Mouse (Mus musculus): ENCODE measurements around the gene Tnfsfm13. TPM values are rescaled to one million over a fixed set of nuclear protein-coding genes. Genes with fewer than 3 reads are reported as not detected.

Gene Tnfsfm13
- total and polyA plus RNA-seq, 3 experiments: 0.08 TPM; not detected in 2

- TF ChIP-seq RCOR1 (conservative IDR thresholded peaks at IDR 0.05; ENCODE audit: low read depth, low read length) (no peak), KAT2A (IDR thresholded peaks at IDR 0.05; ENCODE audit: insufficient replicate concordance, low read length) (no peak)
- no peaks in the 10 kb centered on the region for H3K9me3 ChIP-seq (replicated peaks; ENCODE audit: low read length)
- H3K9ac ChIP-seq (ENCODE audit: insufficient read depth, low read depth): no peak overlapping the region
- no peak overlapping the region for H3K4me3 ChIP-seq (replicated peaks in 1 of 3; ENCODE audit: low read depth in 2 of 3, low read length in 2 of 3, poor library complexity in 1 of 3)
- no peaks in the 10 kb centered on the region; a peak in 1 of 4 replicates for H3K4me1 ChIP-seq (ENCODE audit: control insufficient read depth in 1 of 2, insufficient read depth in 2 of 2)
- no peaks in the 10 kb centered on the region for H3K79me2 ChIP-seq (replicated peaks; ENCODE audit: control insufficient read depth, extremely low read depth, insufficient read depth, poor library complexity, severe bottlenecking)
- dilution Hi-C loops (cut with MboI; ENCODE audit: extremely low pct_ligation_motif_present, extremely low pct_unique_long_range_greater_than_20kb, low sequenced_read_pairs): no loop called here
- in situ Hi-C loops (cut with MboI; ENCODE audit: low pct_ligation_motif_present, low pct_unique_long_range_greater_than_20kb, low sequenced_read_pairs): no loop called here
- no peak overlapping the region for H3K27ac ChIP-seq (ENCODE audit: insufficient read depth, low read depth)
- DNase-seq (ENCODE audit: extremely low read depth): no peak
- no peaks in the 10 kb centered on the region for H3K27me3 ChIP-seq (replicated peaks)
- no peak overlapping the region for H3K4me2 ChIP-seq (ENCODE audit: insufficient read depth, low read depth, poor library complexity, severe bottlenecking)
- no peaks in the 10 kb centered on the region for H3K36me3 ChIP-seq (replicated peaks in 1 of 2; ENCODE audit: control insufficient read depth in 1 of 2, insufficient read depth in 1 of 2, low read length in 1 of 2)
These were observed 27.2 kb upstream of the Tnfsfm13 start for GRCm38 (mm10) chr11:69723074-69723473.

- no peak overlapping the region for H3K4me3 ChIP-seq (replicated peaks in 1 of 3; ENCODE audit: low read depth in 2 of 3, low read length in 2 of 3, poor library complexity in 1 of 3)
- H3K79me2 ChIP-seq (replicated peaks; ENCODE audit: control insufficient read depth, extremely low read depth, insufficient read depth, poor library complexity, severe bottlenecking): no peaks in the 10 kb centered on the region
- in situ Hi-C loops (cut with MboI; ENCODE audit: low pct_ligation_motif_present, low pct_unique_long_range_greater_than_20kb, low sequenced_read_pairs): no loop called here
- H3K4me1 ChIP-seq (ENCODE audit: control insufficient read depth in 1 of 2, insufficient read depth in 2 of 2): no peaks in the 10 kb centered on the region; a peak in 1 of 4 replicates
- no peaks in the 10 kb centered on the region for H3K36me3 ChIP-seq (replicated peaks in 1 of 2; ENCODE audit: control insufficient read depth in 1 of 2, insufficient read depth in 1 of 2, low read length in 1 of 2)
- DNase-seq (ENCODE audit: extremely low read depth): no peak
- no peak overlapping the region for H3K4me2 ChIP-seq (ENCODE audit: insufficient read depth, low read depth, poor library complexity, severe bottlenecking)
- dilution Hi-C loops (cut with MboI; ENCODE audit: extremely low pct_ligation_motif_present, extremely low pct_unique_long_range_greater_than_20kb, low sequenced_read_pairs): no loop called here
- H3K27ac ChIP-seq (ENCODE audit: insufficient read depth, low read depth): no peak overlapping the region
- peaks cover 2% of the 10 kb centered on the region for H3K27me3 ChIP-seq (replicated peaks)
- no peaks in the 10 kb centered on the region for H3K9me3 ChIP-seq (replicated peaks; ENCODE audit: low read length)
- no peak for TF ChIP-seq TBP (conservative IDR thresholded peaks at IDR 0.05; ENCODE audit: low read depth, low read length)
- TF ChIP-seq NELFE (IDR thresholded peaks at IDR 0.05; ENCODE audit: low read depth, low read length): no peak
- TF ChIP-seq PAX5 (IDR thresholded peaks at IDR 0.05; ENCODE audit: low read length): no peak
- no peak for TF ChIP-seq E2F4 (IDR thresholded peaks at IDR 0.05; ENCODE audit: insufficient replicate concordance, low read depth, low read length)
- no peak for TF ChIP-seq CHD2 (IDR thresholded peaks at IDR 0.05; ENCODE audit: low read length)
- no peak for TF ChIP-seq ZC3H11A (IDR thresholded peaks at IDR 0.05; ENCODE audit: low read depth, low read length)
- no peak for TF ChIP-seq TCF12 (IDR thresholded peaks at IDR 0.05; ENCODE audit: low read depth, low read length)
- no peak for TF ChIP-seq GABPA (IDR thresholded peaks at IDR 0.05; ENCODE audit: insufficient replicate concordance, low read depth, low read length)
- TF ChIP-seq BHLHE40 (IDR thresholded peaks at IDR 0.05; ENCODE audit: low read depth, low read length): no peak
- no peak for TF ChIP-seq USF2 (conservative IDR thresholded peaks at IDR 0.05; ENCODE audit: low read depth, low read length)
- no peak for TF ChIP-seq JUN (IDR thresholded peaks at IDR 0.05; ENCODE audit: insufficient read depth, low read depth, low read length)
- TF ChIP-seq MEF2A (IDR thresholded peaks at IDR 0.05; ENCODE audit: borderline replicate concordance, low read depth, low read length): no peak
- no peak for TF ChIP-seq NRF1 (IDR thresholded peaks at IDR 0.05; ENCODE audit: low read depth, low read length)
- TF ChIP-seq CHD1 (IDR thresholded peaks at IDR 0.05; ENCODE audit: low read depth, low read length): no peak
- TF ChIP-seq MXI1 (IDR thresholded peaks at IDR 0.05; ENCODE audit: low read depth, low read length): no peak
- no peak for TF ChIP-seq MYC (IDR thresholded peaks at IDR 0.05; ENCODE audit: low read depth, low read length)
- TF ChIP-seq RAD21 (IDR thresholded peaks at IDR 0.05; ENCODE audit: low read depth, low read length): no peak
- TF ChIP-seq JUND (conservative IDR thresholded peaks at IDR 0.05; ENCODE audit: low read depth, low read length): no peak
- TF ChIP-seq ELF1 (IDR thresholded peaks at IDR 0.05; ENCODE audit: low read depth, low read length): no peak
- no peak for TF ChIP-seq ZKSCAN1 (IDR thresholded peaks at IDR 0.05; ENCODE audit: borderline replicate concordance, low read depth, low read length)
- H3K9ac ChIP-seq (ENCODE audit: insufficient read depth, low read depth): no peak overlapping the region
These were observed 25.0 kb upstream of the Tnfsfm13 start for GRCm38 (mm10) chr11:69720852-69721251.

All from CH12.LX (cell line).